In the genomic region with DNA sequence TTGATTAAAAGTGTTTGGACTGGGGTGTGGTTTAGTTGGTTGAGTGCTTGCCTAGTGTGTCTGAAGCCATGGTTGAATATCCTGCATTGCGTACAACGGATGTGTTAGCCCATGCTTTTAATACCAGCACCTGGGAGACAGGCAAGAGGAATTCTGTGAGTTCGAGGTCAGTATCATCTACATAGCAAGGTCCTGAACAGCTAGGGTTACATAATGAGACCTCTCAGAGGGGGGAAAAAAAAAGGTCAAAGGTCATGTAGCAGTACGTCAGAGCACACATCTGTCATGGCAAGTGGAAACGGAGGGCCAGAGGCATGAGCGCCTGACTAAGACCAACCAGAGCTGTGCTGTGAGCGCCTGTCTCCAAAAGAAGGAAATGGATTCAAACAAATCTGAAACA, we compare ENCODE assay signal across 8 mouse cellular contexts. TPM values are rescaled to one million over a fixed set of nuclear protein-coding genes. Genes with fewer than 3 reads are reported as not detected.
DNase-seq lines count a peak whose midpoint lies in the region; ATAC-seq lines count a peak whose summit lies in the region.

No protein-coding gene starts in this region.

- H3K4me3 ChIP-seq in kidney, embryonic 15.5 days (replicated peaks) = peak overlapping the region; percentile 95
- H3K4me3 ChIP-seq in embryonic facial prominence, embryonic 14.5 days (ENCODE audit: low read depth, low read length) = peak overlapping the region; percentile 99
- peak overlapping the region; percentile 99 for H3K4me3 ChIP-seq in limb, embryonic 11.5 days (ENCODE audit: low read depth, low read length)
- peak overlapping the region; percentile 90; the same call in 1 of the 2 replicates for H3K4me3 ChIP-seq in neural tube, embryonic 14.5 days (ENCODE audit: low read depth, low read length)

- H3K4me1 ChIP-seq in kidney, embryonic 15.5 days = peaks cover 53% of the 10 kb centered on the region
- peaks cover 30% of the 10 kb centered on the region for H3K4me1 ChIP-seq in embryonic facial prominence, embryonic 14.5 days (ENCODE audit: control insufficient read depth, insufficient read depth, low read length)
- peaks cover 19% of the 10 kb centered on the region for H3K4me1 ChIP-seq in limb, embryonic 11.5 days (ENCODE audit: control insufficient read depth, insufficient read depth, low read length)
- H3K4me1 ChIP-seq in neural tube, embryonic 14.5 days (ENCODE audit: control insufficient read depth, insufficient read depth, low read length) = peaks cover 34% of the 10 kb centered on the region

- DNase-seq in kidney, adult 8-10 months = no peak
- no peak for DNase-seq in embryonic facial prominence, embryonic 14.5 days (ENCODE audit: low spot score)
- no peak for DNase-seq in limb, embryonic 11.5 days (ENCODE audit: low spot score)
- no peak for DNase-seq in right cerebral cortex, postnatal 4 days
- DNase-seq in B cell, adult 2 months = no peak
- no peak for DNase-seq in natural killer cell, adult 2 months (ENCODE audit: low spot score in 2 of 2)

- peaks cover 54% of the 10 kb centered on the region for H3K36me3 ChIP-seq in kidney, embryonic 15.5 days
- H3K36me3 ChIP-seq in embryonic facial prominence, embryonic 14.5 days (ENCODE audit: control insufficient read depth, insufficient read depth, low read length) = peaks cover 57% of the 10 kb centered on the region
- peaks cover 15% of the 10 kb centered on the region; the same call in 1 of the 2 replicates for H3K36me3 ChIP-seq in limb, embryonic 11.5 days (ENCODE audit: control insufficient read depth, insufficient read depth, low read length)
- H3K36me3 ChIP-seq in neural tube, embryonic 14.5 days (ENCODE audit: control insufficient read depth, insufficient read depth, low read length) = peaks cover 6% of the 10 kb centered on the region; the same call in 1 of the 2 replicates

- ATAC-seq in kidney, embryonic 15.5 days (replicated peaks; ENCODE audit: low FRiP score) = no peak
- ATAC-seq in embryonic facial prominence, embryonic 14.5 days (ENCODE audit: low read depth) = no peak
- no peak for ATAC-seq in limb, embryonic 11.5 days (ENCODE audit: insufficient number of reproducible peaks, low FRiP score, low TSS enrichment, low read depth)
- no peak for ATAC-seq in neural tube, embryonic 14.5 days (ENCODE audit: low read depth)

- peak overlapping the region; percentile 18; the same call in 1 of the 2 replicates for H3K27ac ChIP-seq in kidney, embryonic 15.5 days
- H3K27ac ChIP-seq in embryonic facial prominence, embryonic 14.5 days (replicated peaks; ENCODE audit: low read depth, low read length) = no peak overlapping the region
- H3K27ac ChIP-seq in limb, embryonic 11.5 days (replicated peaks; ENCODE audit: low read depth, low read length) = no peak overlapping the region
- H3K27ac ChIP-seq in neural tube, embryonic 14.5 days (ENCODE audit: low read depth, low read length) = peak overlapping the region; percentile 44; the same call in 1 of the 2 replicates

- 42% methylated on average over 7 of the region's 7 CpGs for WGBS in kidney, embryonic 15.5 days
- 36% methylated on average over 7 of the region's 7 CpGs for WGBS in embryonic facial prominence, embryonic 14.5 days
- WGBS in limb, embryonic 11.5 days = 53% methylated on average over 7 of the region's 7 CpGs
- WGBS in neural tube, embryonic 14.5 days = 36% methylated on average over 7 of the region's 7 CpGs

- H3K9ac ChIP-seq in kidney, embryonic 15.5 days = peak overlapping the region; percentile 100; the same call in 1 of the 2 replicates
- H3K9ac ChIP-seq in embryonic facial prominence, embryonic 14.5 days (ENCODE audit: low read depth, low read length) = peak overlapping the region; percentile 31; the same call in 1 of the 2 replicates
- no peak overlapping the region for H3K9ac ChIP-seq in limb, embryonic 11.5 days (ENCODE audit: low read length)
- no peak overlapping the region for H3K9ac ChIP-seq in neural tube, embryonic 14.5 days (replicated peaks; ENCODE audit: low read depth, low read length)

- H3K27me3 ChIP-seq in kidney, embryonic 15.5 days = no peaks in the 10 kb centered on the region
- no peaks in the 10 kb centered on the region for H3K27me3 ChIP-seq in embryonic facial prominence, embryonic 14.5 days (replicated peaks; ENCODE audit: control insufficient read depth, insufficient read depth, low read length)
- H3K27me3 ChIP-seq in limb, embryonic 11.5 days (ENCODE audit: control insufficient read depth, insufficient read depth, low read length) = no peaks in the 10 kb centered on the region
- no peaks in the 10 kb centered on the region for H3K27me3 ChIP-seq in neural tube, embryonic 14.5 days (ENCODE audit: control insufficient read depth, insufficient read depth, low read length)

- H3K9me3 ChIP-seq in kidney, embryonic 15.5 days (replicated peaks) = no peaks in the 10 kb centered on the region
- no peaks in the 10 kb centered on the region for H3K9me3 ChIP-seq in embryonic facial prominence, embryonic 14.5 days (ENCODE audit: control insufficient read depth, low read length)
- H3K9me3 ChIP-seq in limb, embryonic 11.5 days (ENCODE audit: control insufficient read depth, low read length) = no peaks in the 10 kb centered on the region
- no peaks in the 10 kb centered on the region for H3K9me3 ChIP-seq in neural tube, embryonic 14.5 days (ENCODE audit: control insufficient read depth, low read length)

- peak overlapping the region; percentile 77 for H3K4me2 ChIP-seq in kidney, embryonic 15.5 days
- H3K4me2 ChIP-seq in embryonic facial prominence, embryonic 14.5 days (ENCODE audit: low read depth, low read length) = peak overlapping the region; percentile 94
- peak overlapping the region; percentile 89 for H3K4me2 ChIP-seq in limb, embryonic 11.5 days (ENCODE audit: low read depth, severe bottlenecking)
- peak overlapping the region; percentile 87 for H3K4me2 ChIP-seq in neural tube, embryonic 14.5 days (ENCODE audit: low read depth, low read length)

RNA-seq across cellular contexts. Expression of gene Nedd4, which starts 3.4 kb away (rescaled TPM):
- polyA plus RNA-seq in kidney, embryonic 15.5 days (2015; fragmentation: Nextera tagmentation; extraction: Ambion mirVana) = 647 and 670 TPM in 2 replicates
- 649 and 733 TPM in 2 replicates for polyA plus RNA-seq in embryonic facial prominence, embryonic 14.5 days (2014; fragmentation: Nextera tagmentation; extraction: Ambion mirVana)
- 815 and 849 TPM in 2 replicates for polyA plus RNA-seq in limb, embryonic 11.5 days (2014; fragmentation: Nextera tagmentation; extraction: Ambion mirVana)
- 439 and 545 TPM in 2 replicates for polyA plus RNA-seq in neural tube, embryonic 14.5 days (2014; fragmentation: Nextera tagmentation; extraction: Ambion mirVana)

Comparison
In these comparisons a context has a peak if more than half of its experiments do, and no peak if none do; other contexts are left out.
1. H3K27ac ChIP-seq: peak in kidney, embryonic 15.5 days (single experiment) and neural tube, embryonic 14.5 days (single experiment); none in embryonic facial prominence, embryonic 14.5 days (single experiment) and limb, embryonic 11.5 days (single experiment).
2. H3K9ac ChIP-seq: peak in kidney, embryonic 15.5 days (single experiment) and embryonic facial prominence, embryonic 14.5 days (single experiment); none in limb, embryonic 11.5 days (single experiment) and neural tube, embryonic 14.5 days (single experiment).
3. Peak in every context shown above with its lines, with median percentiles within 50 percentile points of each other: H3K4me2 ChIP-seq and H3K4me3 ChIP-seq.